Mouse (Mus musculus): Measurements from ENCODE around the gene Slfn4.

- no peak for TF ChIP-seq POLR2A (IDR thresholded peaks at IDR 0.05; ENCODE audit: low read depth, low read length)
- TF ChIP-seq CTCF (conservative IDR thresholded peaks at IDR 0.05; ENCODE audit: insufficient read depth, insufficient read length, low read depth, low read length), result no peak
Observed at GRCm38 (mm10) chr11:83230966-83231365, 56.0 kb downstream of the Slfn4 start.
